Mouse (Mus musculus) embryonic stem cell, embryonic (primary cell): ENCODE results near the gene 5730596B20Rik.

ENCODE experiments used
- CTCF ChIA-PET, 4 experiments: fragments of 300-600 bp in 2 of 4; fragments of 350-600 bp in 2 of 4; sonication (Branson Sonifier 250); formaldehyde crosslinking; loops; one replicate each; lab custom pipeline; 2022; ENCODE audit warnings: inconsistent platforms in 2 of 4; lab: Charles Lee
- POLR2A ChIA-PET, 4 experiments: fragments of 300-600 bp in 2 of 4; fragments of 350-600 bp in 2 of 4; sonication (Branson Sonifier 250); formaldehyde crosslinking; loops; one replicate each; lab custom pipeline; 2022; ENCODE audit warnings: antibody characterized with exemption in 4 of 4, inconsistent platforms in 1 of 4; lab: Charles Lee

5730596B20Rik gene

GRCm38 (mm10) chr6:52167736-52168161 is 9.5 kb upstream of the 5730596B20Rik start:
- POLR2A ChIA-PET, result interaction anchor here in 3 of 4 experiments (1.0 to 1.9 kb wide), 8 partner anchors 9 to 725 kb away, joined by 3 to 7 read pairs (median 4); partner anchors contain the start of genes 5730596B20Rik (in 1 of the 3), Hoxa1 (in 1 of the 3) and Hoxa7 (in 1 of the 3)

DNA sequence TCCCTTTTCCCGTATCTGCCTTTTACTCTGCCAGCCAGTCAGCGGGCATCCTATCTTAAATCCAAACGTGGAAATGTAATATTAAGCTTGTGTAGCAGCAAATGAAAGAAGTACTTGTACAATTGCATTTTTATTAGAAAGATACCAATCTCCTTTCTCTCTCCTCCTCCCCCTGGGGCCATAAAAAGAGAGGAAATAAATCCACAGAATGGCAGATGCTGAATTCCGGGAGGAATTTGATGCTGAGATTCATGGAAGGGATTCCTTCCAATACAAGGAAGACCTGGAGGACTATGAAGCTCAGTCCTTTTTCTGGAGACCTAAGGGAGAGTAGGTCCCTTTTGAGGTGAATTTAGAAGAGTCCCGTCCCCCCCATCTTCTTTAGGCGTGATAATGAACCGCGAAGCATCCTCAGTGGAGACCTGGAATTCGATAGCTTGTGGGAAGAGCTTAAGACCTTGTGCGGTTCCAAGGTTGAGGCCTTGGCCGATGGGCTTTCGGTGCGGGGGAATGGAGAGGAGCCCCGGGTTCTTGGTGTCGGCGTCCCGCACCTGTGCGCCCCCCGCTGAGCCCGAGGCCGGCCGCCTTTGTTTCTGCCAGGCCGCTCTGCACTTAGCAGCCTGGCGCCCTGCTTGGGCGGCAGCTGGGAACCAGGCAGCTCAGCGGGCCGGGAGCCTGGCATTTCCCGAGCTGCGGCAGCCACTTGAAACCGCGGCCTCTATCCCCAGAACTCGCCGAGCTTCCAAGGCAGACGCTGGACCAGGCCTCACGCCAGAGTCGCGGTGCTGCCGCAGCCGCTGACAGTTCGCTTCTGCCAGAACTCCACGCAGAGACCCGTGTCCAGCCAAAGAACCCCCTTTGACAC is 8.9 kb upstream of the 5730596B20Rik start:
- CTCF ChIA-PET, result interaction anchor here in 2 of 4 experiments (0.6 to 1.8 kb wide), 4 partner anchors 43 to 72 kb away, joined by 3 to 8 read pairs (median 3); partner anchors contain the start of gene Hoxa10 (in 2 of the 2)
- POLR2A ChIA-PET, result interaction anchor here in 2 of 4 experiments (0.9 to 1.9 kb wide), 7 partner anchors 9 to 726 kb away, joined by 3 to 7 read pairs (median 5); partner anchors contain the start of genes 5730596B20Rik (in 1 of the 2) and Hoxa1 (in 1 of the 2)

More at GRCm38 (mm10) chr6:52167736-52168161, 9.5 kb upstream of the 5730596B20Rik start:
- CTCF ChIA-PET, result interaction anchor here in 3 of 4 experiments (0.6 to 1.8 kb wide), 4 partner anchors 44 to 73 kb away, joined by 3 to 8 read pairs (median 6); partner anchors contain the start of gene Hoxa10 (in 2 of the 3)

DNA sequence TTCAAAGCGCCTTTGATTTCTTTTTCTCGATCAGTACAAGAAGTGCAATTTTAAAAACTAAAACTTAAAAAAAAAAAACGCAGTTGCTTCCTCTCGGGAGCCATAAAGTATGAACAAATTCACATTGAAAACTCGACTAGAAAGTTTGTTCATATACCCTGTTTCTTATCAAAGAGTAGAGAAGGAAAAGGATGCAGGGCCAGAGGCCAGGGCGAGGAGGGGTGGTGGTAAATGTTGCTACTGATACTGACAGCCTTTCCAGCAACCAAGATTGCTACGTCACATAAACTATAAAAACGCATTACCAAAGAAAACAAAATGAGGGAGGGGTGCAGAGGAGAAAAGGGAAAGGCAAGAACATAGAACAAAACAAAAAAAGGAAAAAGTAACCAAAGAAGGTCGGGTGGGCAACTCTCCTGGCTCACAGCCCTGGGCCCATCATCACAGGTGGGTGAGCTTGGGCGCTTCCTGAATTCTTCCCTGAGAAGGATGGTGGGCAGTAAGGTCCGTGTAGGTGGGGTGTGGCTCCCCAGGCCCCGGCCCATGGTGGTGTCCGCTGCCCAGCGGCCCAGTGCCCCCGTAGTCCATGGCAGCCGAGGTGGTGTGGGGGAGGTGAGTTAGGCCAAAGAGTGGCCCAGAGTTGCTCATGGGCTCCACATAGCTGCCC is 7.7 kb upstream of the 5730596B20Rik start:
- CTCF ChIA-PET, result interaction anchor here in 1 of 4 experiments (0.6 kb wide), 1 partner anchor 28 kb away, joined by 3 read pairs; no protein-coding TSS in a partner anchor
- POLR2A ChIA-PET, result interaction anchor here in 1 of 4 experiments (2.0 kb wide), 1 partner anchor 11 kb away, joined by 12 read pairs; the partner anchor contains the start of gene Hoxa1

DNA sequence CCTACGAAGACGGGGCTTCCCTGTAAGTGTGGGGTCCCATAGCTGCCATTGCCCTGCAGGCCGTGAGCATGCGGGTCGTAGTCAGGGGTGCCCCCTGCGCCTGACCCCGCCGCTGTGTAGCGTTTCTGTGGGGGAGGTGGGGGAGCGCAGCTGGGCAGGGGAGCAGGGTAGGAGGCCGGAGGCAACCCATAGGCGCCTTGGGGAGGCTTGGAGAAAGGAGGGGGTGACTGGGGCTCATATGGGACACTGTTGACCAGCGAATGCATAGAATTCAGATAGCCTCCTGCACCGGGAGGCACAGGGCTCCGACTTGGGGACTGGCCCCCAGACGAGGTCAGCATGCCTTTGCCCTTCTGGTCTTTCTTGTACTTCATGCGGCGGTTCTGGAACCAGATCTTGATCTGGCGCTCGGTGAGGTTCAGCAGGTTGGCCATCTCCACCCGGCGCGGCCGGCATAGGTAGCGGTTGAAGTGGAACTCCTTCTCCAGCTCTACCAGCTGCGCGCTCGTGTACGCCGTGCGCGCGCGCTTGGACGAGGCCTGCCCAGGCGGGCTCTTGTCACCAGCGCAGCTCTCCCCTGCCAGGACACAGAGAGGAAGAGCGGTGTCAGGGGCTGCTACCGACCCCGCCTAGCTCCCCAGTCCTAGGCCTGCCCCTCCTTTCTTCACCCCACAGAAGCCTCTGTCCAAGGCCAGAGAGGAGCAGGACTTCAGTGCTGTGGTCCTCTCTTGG is 7.0 kb upstream of the 5730596B20Rik start:
- ChIA-PET CTCF (interaction anchor here in 1 of 4 experiments (0.6 kb wide), 1 partner anchor 27 kb away, joined by 3 read pairs; no protein-coding TSS in a partner anchor), POLR2A (interaction anchor here (0.6 to 9.7 kb wide), 7 partner anchors 10 to 803 kb away, joined by 3 to 75 read pairs (median 3); partner anchors contain the start of genes Hoxa1 (in 3 of the 4), Hoxa5 (in 1 of the 4) and Hoxa7 (in 1 of the 4))

GRCm38 (mm10) chr6:52170898-52171223 is 6.4 kb upstream of the 5730596B20Rik start:
- POLR2A ChIA-PET, result interaction anchor here (0.6 to 9.7 kb wide), 7 partner anchors 11 to 804 kb away, joined by 3 to 75 read pairs (median 3); partner anchors contain the start of genes Hoxa1 (in 3 of the 4), Hoxa5 (in 1 of the 4) and Hoxa7 (in 1 of the 4)
- CTCF ChIA-PET, result no interaction called here

DNA sequence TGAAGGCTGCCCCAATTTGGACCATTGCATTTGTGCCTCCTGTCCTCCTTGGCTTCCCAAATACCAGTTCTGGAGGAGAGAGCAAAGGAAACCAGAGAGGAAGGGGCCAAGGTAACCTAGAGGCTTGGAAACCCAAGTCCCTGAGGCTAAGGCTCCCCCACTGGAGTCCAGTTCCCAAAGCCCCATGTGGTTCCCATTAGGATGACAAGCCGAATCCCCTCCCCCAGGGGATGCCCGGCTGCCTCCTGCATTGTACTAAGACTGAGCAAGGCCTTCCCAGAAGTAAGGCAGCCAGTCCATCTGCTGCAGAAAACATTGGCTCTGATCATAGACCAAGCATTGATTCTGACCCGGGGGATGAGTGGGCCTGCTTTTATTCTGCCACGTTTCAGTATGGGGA is 6.0 kb upstream of the 5730596B20Rik start:
- ChIA-PET CTCF (interaction anchor here in 1 of 4 experiments (1.5 kb wide), 1 partner anchor 11 kb away, joined by 4 read pairs; no protein-coding TSS in a partner anchor), POLR2A (interaction anchor here (0.6 to 9.7 kb wide), 11 partner anchors 8 to 804 kb away, joined by 3 to 75 read pairs (median 3); partner anchors contain the start of genes Hoxa1 (in 3 of the 4), Hoxa5 (in 1 of the 4) and Hoxa7 (in 1 of the 4))

DNA sequence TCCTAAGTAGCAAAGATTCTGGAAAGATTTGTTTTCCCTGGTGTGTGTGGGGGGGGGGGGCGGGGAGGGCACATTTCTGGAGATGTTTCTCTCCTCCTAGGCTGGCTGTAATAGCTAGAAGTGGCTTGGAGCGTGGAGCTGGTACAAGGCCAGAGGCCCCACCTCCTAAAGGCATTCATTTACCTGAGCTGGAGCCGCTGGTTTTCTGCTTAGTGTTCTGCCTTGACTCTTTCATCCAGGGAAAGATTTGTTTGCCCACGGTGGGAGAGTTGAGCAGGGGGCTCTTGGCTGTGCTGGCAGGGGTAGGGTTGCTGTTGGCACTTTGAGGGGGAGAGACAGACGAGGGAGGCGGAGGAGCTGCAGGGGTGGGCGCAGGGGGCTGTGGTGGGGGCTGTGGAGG is 5.4 kb upstream of the 5730596B20Rik start:
- CTCF ChIA-PET, result interaction anchor here in 2 of 4 experiments (0.5 to 1.5 kb wide), 5 partner anchors 12 to 687 kb away, joined by 3 to 6 read pairs (median 4); partner anchors contain the start of genes Hoxa10 (in 1 of the 2) and Hoxa7 (in 1 of the 2)
- POLR2A ChIA-PET, result interaction anchor here (0.6 to 9.7 kb wide), 21 partner anchors 9 to 871 kb away, joined by 3 to 75 read pairs (median 3); partner anchors contain the start of genes Hoxa1 (in 2 of the 4), Hoxa4 (in 1 of the 4), Hoxa9 (in 1 of the 4) and Skap2 (in 1 of the 4)

- POLR2A ChIA-PET, result interaction anchor here in 3 of 4 experiments (0.6 to 9.7 kb wide), 23 partner anchors 9 to 731 kb away, joined by 3 to 75 read pairs (median 3); partner anchors contain the start of genes Hoxa1 (in 2 of the 3), Hoxa4 (in 1 of the 3), Hoxa5 (in 1 of the 3) and Hoxa9 (in 1 of the 3)
- CTCF ChIA-PET, result interaction anchor here (0.5 to 1.5 kb wide), 7 partner anchors 12 to 688 kb away, joined by 3 to 13 read pairs (median 4); partner anchors contain the start of genes Hoxa10 (in 2 of the 4) and Hoxa7 (in 1 of the 4)
These were observed 4.8 kb upstream of the 5730596B20Rik start for GRCm38 (mm10) chr6:52172501-52172900.

GRCm38 (mm10) chr6:52173648-52174047 is 3.6 kb upstream of the 5730596B20Rik start:
- POLR2A ChIA-PET, result interaction anchor here in 2 of 4 experiments (0.5 to 9.7 kb wide), 5 partner anchors 10 to 650 kb away, joined by 4 to 75 read pairs (median 5); partner anchors contain the start of genes Gm28308 (in 1 of the 2), Hoxa1 (in 1 of the 2), Hoxa3 (in 1 of the 2) and Snx10 (in 1 of the 2)
- CTCF ChIA-PET, result interaction anchor here in 2 of 4 experiments (1.1 to 1.5 kb wide), 2 partner anchors 67 kb away, joined by 4 to 13 read pairs; partner anchors contain the start of gene Hoxa10 (in 2 of the 2)

DNA sequence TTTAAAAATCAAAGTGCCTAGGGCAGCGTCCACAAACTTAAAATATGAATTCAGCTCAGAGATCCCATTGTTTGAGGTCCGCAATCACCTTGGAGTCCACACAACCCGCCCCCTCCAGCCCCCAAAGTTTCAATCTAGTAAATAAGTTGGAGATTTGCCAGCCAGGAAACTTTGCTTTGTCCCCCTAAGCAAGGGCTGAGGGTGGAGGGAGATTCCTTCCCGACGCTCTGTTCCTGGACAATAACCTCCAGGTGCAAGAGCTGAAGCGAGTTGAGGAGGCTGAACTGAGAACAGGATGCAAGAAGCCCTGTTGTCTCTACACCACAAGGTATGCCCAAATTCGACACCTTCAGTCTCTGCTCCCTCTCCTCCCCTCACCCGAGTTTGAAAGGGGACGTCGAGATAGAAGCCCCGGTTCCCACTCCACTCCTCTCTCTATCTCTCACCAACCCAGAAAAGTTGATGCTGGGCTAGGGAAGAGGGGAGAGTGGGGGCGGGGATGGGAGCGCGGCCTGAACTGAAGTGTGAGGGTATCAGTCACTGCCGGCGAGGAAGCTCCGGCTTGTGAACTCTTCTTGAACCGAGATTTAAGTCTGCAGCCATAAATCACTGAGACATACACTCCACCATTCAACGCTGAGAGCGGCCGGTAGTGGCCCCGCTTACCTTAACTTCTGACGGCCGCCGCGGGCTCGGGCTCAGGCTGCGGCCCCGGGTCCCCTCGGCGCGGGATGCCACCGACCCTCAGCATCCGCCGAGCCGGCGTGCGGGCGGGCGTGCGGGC is 2.1 kb upstream of the 5730596B20Rik start:
- CTCF ChIA-PET, result no interaction called here
- POLR2A ChIA-PET, result interaction anchor here in 2 of 4 experiments (0.6 to 9.7 kb wide), 5 partner anchors 8 to 76 kb away, joined by 3 to 75 read pairs (median 5); partner anchors contain the start of gene Hoxa1 (in 1 of the 2)

DNA sequence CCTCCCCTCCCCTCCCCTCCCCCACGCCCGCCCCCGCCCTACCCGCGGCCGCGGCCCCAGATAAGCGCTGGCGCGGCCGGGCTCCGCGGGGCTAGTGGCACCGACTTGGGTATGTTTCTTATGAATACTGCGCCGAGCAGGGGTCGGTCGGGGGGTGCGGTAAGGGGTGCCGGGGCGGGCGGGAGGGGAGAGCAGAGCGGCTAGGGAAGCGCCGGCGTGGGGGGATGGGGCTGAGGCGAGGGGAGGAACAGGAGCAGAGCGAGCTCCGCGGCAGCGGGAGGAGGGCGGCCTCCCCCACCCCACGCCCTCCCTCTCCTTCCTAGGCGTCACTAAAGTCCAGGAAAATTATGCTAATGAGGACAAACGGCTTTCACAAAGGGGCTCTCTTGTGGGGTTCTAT is 1.4 kb upstream of the 5730596B20Rik start:
- CTCF ChIA-PET, result no interaction called here
- POLR2A ChIA-PET, result interaction anchor here in 3 of 4 experiments (0.6 to 9.7 kb wide), 8 partner anchors 13 to 140 kb away, joined by 3 to 75 read pairs (median 4); partner anchors contain the start of gene Hoxa1 (in 1 of the 3)

- ChIA-PET POLR2A (interaction anchor here in 3 of 4 experiments (0.6 to 9.7 kb wide), 11 partner anchors 13 to 969 kb away, joined by 3 to 75 read pairs (median 3); partner anchors contain the start of genes Hoxa1 (in 1 of the 3) and Hoxa4 (in 1 of the 3)), CTCF (interaction anchor here in 2 of 4 experiments (0.7 to 1.3 kb wide), 2 partner anchors 35 to 64 kb away, joined by 3 to 4 read pairs; partner anchors contain the start of gene Hoxa10 (in 1 of the 2))
These were observed 907 bp upstream of the 5730596B20Rik start for GRCm38 (mm10) chr6:52176391-52176790.

DNA sequence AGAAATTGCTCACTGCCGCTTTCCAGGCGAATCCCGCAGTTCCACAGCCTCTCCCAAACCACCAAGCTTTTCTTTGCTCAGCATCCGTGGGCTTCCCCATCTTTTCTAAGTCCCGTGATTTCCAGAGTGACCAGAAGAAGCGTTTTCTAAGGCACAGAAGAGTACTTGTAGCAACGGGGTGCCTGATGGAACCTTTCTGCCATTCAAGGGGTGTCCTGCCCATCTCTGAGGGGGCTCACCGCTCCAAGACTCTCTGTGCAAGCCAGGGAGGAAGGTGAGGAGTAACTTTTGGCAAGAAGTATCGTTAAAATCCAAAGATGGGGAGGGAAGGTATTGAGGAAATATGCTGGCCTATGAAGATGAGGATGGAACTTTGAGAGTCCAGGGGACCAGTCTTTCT is 508 bp downstream of the 5730596B20Rik start:
- POLR2A ChIA-PET, result interaction anchor here in 2 of 4 experiments (0.7 to 9.7 kb wide), 9 partner anchors 10 to 70 kb away, joined by 3 to 75 read pairs (median 4); partner anchors contain the start of genes Gm28308 (in 1 of the 2), Hoxa1 (in 1 of the 2), Hoxa3 (in 1 of the 2) and Hoxa4 (in 1 of the 2)

DNA sequence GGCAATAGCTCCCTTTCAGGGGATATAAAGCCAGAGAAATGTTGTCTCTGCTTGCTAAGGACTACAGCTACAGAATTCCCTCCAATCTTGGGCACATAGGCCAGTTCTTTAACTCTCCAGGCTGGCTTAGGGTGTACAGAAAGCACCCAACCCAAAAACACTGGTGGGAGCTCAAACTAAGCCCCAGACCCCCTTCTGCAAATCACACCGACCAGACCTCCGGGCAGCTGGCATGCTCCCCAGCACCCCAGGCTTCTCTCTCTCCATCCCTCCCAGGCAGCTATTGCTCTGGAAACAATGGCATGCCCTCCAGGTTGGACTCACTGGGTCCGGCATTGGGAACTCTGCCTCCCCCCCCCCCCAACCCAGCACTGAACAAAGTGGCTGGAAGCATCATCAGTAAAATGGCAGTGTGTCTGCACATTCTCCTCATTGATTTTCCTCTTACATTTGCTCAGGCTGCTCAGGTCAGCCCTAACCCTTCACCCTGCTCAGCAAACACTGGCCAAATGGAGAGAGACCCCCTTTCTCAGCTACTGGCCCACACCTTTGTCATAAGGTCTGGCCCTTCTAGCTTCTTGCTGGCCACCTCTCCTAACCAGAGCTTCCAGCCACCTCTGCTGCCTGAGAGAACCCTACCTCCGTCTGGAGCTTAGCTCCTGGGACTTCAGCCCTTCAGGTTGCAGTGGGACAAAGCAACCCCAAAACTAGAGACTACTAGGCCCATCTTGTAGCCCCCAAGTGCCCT is 1.8 kb downstream of the 5730596B20Rik start:
- ChIA-PET CTCF (interaction anchor here in 2 of 4 experiments (1.0 to 1.2 kb wide), 2 partner anchors 43 to 134 kb away, joined by 3 read pairs; partner anchors contain the start of gene Hoxa7 (in 1 of the 2)), POLR2A (interaction anchor here in 2 of 4 experiments (0.7 to 9.7 kb wide), 4 partner anchors 12 to 145 kb away, joined by 3 to 75 read pairs (median 10); partner anchors contain the start of genes Hoxa1 (in 1 of the 2) and Hoxa4 (in 1 of the 2))

More for the DNA sequence above, 508 bp downstream of the 5730596B20Rik start:
- CTCF ChIA-PET, result interaction anchor here in 2 of 4 experiments (0.5 to 1.3 kb wide), 3 partner anchors 27 to 63 kb away, joined by 3 to 5 read pairs (median 4); partner anchors contain the start of gene Hoxa10 (in 2 of the 2)
